Mouse (Mus musculus) adrenal gland, adult 8-10 months (tissue): ENCODE data around the gene C5ar1. TPM values are rescaled to one million over a fixed set of nuclear protein-coding genes. Genes with fewer than 3 reads are reported as not detected.

Source experiments
- DNase-seq: peaks from one replicate; pipeline ENCODE4 v3.0.0; 2022
- total RNA-seq, 4 experiments: library from RNA; stranded (reverse); gene quantifications; 2 replicates each; pipeline ENCODE4 v1.2.4; 2022

Gene C5ar1
- total RNA-seq, 4 experiments from 2014 or later, result 5.4 to 9.8 (median 8.4) TPM

- peak; percentile 94 for DNase-seq
Observed at GRCm38 (mm10) chr7:16221582-16222272, 37.6 kb downstream of the C5ar1 start, which contains the start of gene Dhx34. Gene Dhx34, minus strand, starts transcription at chr7:16222037.

DNA sequence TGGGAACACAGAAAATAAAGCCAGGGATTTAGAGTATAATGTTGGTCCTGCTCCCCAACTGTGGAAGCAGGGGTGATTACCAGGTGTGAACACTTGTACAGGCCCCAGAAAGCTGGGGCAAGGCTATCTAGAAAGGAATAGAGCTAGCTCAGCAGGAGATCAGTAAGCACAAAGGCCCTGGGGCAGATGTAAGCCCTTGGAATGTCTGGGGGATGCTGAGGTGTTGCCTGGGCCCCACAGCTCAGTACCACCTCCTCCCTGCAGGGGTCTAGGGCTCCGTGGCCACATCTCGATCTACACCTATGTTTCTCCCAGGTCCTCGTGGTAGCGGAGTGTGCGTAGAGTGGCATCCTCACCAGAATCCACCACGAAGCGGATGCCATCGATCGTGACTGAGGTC lies 45.4 kb downstream of the C5ar1 start:
- DNase-seq, result no peak

- DNase-seq, result no peak
Observed at GRCm38 (mm10) chr7:16213196-16213595, 46.1 kb downstream of the C5ar1 start.

DNA sequence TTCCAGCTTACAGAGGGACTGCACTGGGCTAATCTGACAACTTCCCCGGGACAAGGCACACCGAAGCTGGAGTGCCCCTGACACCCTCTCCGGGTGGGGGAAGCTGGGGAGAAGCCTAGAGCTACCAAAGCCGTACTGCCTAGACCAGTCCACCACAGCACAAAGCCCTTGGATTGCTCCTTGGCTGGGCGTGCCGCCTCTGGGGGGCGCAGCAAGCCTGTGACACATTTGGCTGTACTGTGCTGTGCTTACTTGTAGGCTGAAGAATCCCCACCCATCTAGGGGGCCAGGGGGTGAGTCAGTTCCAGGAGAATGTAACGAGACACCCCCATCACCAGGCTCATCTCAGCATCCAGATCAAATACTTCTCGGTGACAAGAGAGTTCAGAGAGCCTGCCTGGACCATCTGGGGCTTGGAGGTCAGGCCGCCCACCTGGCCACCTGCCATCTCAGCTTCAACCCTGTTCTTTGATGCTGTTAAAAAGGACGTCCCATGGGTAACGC lies 48.4 kb downstream of the C5ar1 start:
- no peak for DNase-seq

DNA sequence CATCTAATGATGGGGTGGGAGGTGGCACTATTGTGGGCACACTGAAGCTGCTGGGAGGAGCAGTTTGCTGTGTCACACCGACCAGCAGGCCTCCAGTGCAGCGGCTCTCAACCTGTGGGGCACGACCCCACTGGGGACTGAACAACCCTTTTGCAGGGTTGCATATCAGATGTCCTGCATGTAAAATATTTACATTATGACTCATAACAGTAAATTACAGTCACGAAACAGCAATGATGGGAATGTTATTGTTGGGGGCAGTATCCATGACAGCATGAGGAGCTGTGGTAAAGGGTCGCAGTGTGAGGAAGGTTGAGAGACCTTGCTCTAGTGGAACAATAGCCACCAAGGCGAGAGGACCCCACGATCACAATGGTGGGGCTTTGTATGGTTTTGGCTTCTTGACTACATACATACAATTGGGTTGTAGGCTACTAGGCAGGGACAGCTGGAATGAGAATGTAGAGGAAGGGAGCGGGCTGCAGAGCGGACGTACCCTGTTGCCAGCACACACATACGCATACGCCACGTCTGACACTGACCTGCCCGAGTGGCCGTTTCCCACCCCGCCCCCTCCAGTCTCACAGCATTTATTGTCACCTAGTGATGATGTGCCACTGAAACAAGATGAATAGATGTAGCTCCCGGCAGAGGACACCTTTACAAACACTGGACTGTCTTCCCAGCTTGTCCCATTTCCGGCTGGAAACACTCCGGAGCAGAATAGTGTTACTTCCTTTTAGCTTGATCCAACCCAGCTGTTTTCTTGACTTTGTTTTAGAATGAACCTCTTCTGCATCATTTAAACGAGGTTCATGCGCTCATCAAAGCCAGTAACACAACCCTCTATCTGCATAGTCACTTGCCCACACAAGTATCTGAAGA lies 50.3 kb downstream of the C5ar1 start:
- no peak for DNase-seq

DNA sequence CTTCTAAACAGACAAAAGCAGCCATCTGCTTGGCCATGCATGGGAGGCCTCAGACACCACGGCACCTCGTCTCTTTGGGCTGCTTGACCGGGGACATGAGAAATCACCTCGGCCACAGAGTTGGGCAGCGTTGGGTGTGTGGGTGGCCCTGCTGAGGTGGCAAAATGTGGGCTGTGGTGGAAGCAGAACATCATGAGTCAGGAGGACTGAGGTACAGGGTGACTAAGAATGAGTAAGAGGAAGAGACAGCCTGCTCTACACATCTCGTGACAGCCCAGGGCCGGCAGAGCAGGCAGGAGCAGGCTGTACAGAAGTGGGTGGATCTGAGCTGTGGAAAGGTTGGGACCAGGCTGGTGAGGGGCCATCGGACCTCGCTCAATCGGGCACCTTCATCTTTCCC lies 51.8 kb downstream of the C5ar1 start:
- peak; percentile 41 for DNase-seq

DNA sequence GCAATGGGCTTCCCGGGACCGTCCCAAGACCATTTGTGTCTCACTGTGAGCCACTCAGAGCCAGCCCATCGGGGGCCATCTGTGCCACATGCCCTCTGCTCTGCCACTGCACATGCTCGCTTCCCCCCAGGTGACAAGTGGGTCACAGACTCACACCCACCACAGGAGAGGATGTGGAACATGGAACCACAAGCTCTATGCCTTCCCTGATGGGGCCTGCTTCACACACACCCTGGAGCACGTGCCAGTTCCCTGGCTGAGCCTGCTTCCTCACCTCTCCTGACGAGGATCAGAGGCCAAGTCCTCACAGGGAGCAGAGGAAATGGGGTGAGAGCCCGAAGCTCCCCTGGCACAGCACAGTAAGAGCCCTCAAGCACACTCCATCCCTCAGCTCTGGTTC lies 52.3 kb downstream of the C5ar1 start:
- DNase-seq, result no peak

- DNase-seq, result no peak
Observed at GRCm38 (mm10) chr7:16204791-16205190, 54.5 kb downstream of the C5ar1 start.

DNA sequence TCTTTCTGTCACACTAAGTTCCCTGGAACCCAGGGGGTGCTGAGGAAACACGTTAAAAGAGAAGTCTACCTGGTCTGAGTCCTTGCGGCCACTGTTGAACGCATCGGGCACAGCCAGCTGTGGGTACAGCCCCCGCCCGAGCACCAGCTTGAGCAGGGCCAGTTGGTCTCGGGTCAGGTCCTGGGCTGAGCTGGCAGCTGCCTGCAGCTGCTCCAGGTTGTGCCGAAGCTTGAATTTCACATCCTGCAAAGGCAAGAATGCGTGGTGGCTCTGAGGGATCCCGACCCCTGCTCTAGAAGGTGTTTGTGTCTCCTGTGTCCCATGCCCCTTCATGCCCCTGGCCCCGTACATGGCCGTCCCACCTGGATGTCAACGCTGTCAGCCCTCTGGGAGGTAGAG lies 55.8 kb downstream of the C5ar1 start:
- DNase-seq, result no peak

DNA sequence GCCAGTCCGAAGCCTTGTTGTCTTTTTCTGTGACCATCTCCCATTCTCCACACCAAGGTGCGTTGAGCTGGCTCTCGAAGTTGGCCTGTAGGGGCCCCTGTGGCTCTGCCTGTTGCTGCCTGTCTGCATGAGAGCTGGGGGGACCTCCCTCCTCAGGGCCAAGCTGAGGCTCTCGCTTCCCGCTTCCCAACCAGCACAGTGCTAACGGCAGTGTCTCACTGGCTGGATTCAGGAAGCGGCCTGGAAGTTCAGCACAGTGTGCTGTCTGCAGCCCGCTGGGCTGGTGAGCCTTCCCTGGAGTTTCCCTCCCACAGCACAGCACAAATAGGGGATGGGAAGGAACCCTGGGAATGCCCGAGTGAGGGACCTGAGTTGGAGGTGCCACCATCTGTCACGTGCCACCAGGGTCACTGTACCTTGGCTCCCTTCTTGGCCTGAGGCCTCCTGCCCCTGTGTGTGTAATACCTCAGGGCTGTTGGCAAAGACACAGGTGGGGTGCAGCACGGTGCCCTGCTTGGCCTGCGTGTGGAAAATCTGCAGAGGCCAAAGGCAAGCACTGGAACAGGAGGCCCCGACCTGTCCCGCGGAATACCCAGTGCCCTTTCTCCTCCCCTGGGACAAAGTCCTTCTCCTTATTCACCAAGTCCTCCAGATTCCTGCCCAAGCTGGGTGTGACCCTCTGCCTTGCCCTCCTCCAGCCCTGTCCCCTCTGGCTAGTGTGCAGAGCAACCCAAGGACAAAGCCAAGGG lies 56.4 kb downstream of the C5ar1 start:
- DNase-seq, result no peak

- no peak for DNase-seq
Observed at GRCm38 (mm10) chr7:16201136-16201535, 58.2 kb downstream of the C5ar1 start.

GRCm38 (mm10) chr7:16198540-16198939 lies 60.8 kb downstream of the C5ar1 start:
- DNase-seq, result no peak

GRCm38 (mm10) chr7:16197166-16197565 lies 62.2 kb downstream of the C5ar1 start:
- DNase-seq, result no peak

Other genes starting within 250 kb of the C5ar1 start
- gene Bicra, start 211.6 kb downstream of the C5ar1 start, total RNA-seq, result 10 to 100 TPM in 3 of 4 experiments, 1 to 10 TPM in 1; 7.2 to 16.9 (median 10.6) TPM
- gene Zfp541, start 197.7 kb downstream of the C5ar1 start, total RNA-seq, result under 1 TPM in 3 of 4 experiments, not detected in 1; 0.10 to 0.28 (median 0.12) TPM
- gene Napa, start 161.1 kb downstream of the C5ar1 start, total RNA-seq, result 100 to 1,000 TPM; 175 to 194 (median 175) TPM
- gene Kptn, start 139.6 kb downstream of the C5ar1 start, total RNA-seq, result 10 to 100 TPM; 19.6 to 35.1 (median 30.2) TPM
- gene Slc8a2, start 129.7 kb downstream of the C5ar1 start, total RNA-seq, result 1 to 10 TPM; 2.8 to 5.5 (median 4.1) TPM
- gene Meis3, start 84.5 kb downstream of the C5ar1 start, total RNA-seq, result 10 to 100 TPM; 11.5 to 27.5 (median 19.7) TPM
- 10 to 100 TPM; 13.7 to 20.3 (median 16.9) TPM for gene Dhx34, start 37.5 kb downstream of the C5ar1 start, total RNA-seq
- 1 to 10 TPM in 1 of 4 experiments, under 1 TPM in 3; 0.41 to 1.0 (median 0.75) TPM for gene C5ar2, start 15.4 kb downstream of the C5ar1 start, total RNA-seq
- gene Inafm1, start 14.1 kb upstream of the C5ar1 start, total RNA-seq, result 10 to 100 TPM; 21.9 to 37.5 (median 28.8) TPM
- gene Ccdc9, start 27.3 kb upstream of the C5ar1 start, total RNA-seq, result 100 to 1,000 TPM in 1 of 4 experiments, 10 to 100 TPM in 3; 48.7 to 119 (median 89.2) TPM
- 10 to 100 TPM in 1 of 4 experiments, 1 to 10 TPM in 3; 4.3 to 10.1 (median 5.2) TPM for gene Bbc3, start 48.9 kb upstream of the C5ar1 start, total RNA-seq
- 10 to 100 TPM; 64.0 to 78.2 (median 67.5) TPM for gene Sae1, start 128.3 kb upstream of the C5ar1 start, total RNA-seq
- 10 to 100 TPM; 43.4 to 47.5 (median 46.2) TPM for gene Zc3h4, start 141.4 kb upstream of the C5ar1 start, total RNA-seq
- gene Tmem160, start 193.2 kb upstream of the C5ar1 start, total RNA-seq, result 10 to 100 TPM; 55.2 to 93.9 (median 72.1) TPM
- under 1 TPM in 1 of 4 experiments, not detected in 3; 0.48 TPM for gene Npas1, start 218.2 kb upstream of the C5ar1 start, total RNA-seq